Mouse (Mus musculus) embryonic fibroblast, embryonic 13.5 days (primary cell): ENCODE measurements around the gene Armh1.

ENCODE experiments used
- CTCF ChIP-seq: IDR thresholded peaks from 2 replicates; pipeline ENCODE4 v1.5.1; 2011; ENCODE audit warnings: mild to moderate bottlenecking, control low read depth, low read length, moderate library complexity, borderline replicate concordance; ENCODE audit not compliant: insufficient read depth
- POLR2A ChIP-seq: IDR thresholded peaks from 2 replicates; pipeline ENCODE4 v1.6.1; 2011; ENCODE audit warnings: low read depth, mild to moderate bottlenecking, control low read depth, low read length, moderate library complexity

- TF ChIP-seq CTCF: peak; percentile 91; the same call in 1 of the 2 replicates
- no peak for TF ChIP-seq POLR2A
These were observed 18.4 kb upstream of the Armh1 start for GRCm38 (mm10) chr4:117270278-117270677.
